ENCODE assay signal across 12 mouse cellular contexts in genomic region chr1:106687435-106688160, GRCm38 (mm10). TPM values are rescaled to one million over a fixed set of nuclear protein-coding genes. Genes with fewer than 3 reads are reported as not detected.
A peak's percentile ranks its signal among the peaks of the same experiment; 100 is the strongest.
DNase-seq lines count a peak whose midpoint lies in the region; ATAC-seq and TF ChIP-seq lines count a peak whose summit lies in the region.
"Had no signal": no experiment of that assay in that cellular context is flagged by ENCODE, and none has a peak within 500 bp of the region (broad histone marks: within the 10 kb centered on the region; RNA-seq: fewer than 3 reads in every experiment).

No protein-coding gene starts in this region.

- intact Hi-C loops in heart, adult 2 months (cut with DNase I): no loop called here
- intact Hi-C loops in heart, postnatal 10 days (cut with DNase I): no loop called here

- H3K27ac ChIP-seq in heart, adult 2 months: peak overlapping the region; percentile 40; the same call in 1 of the 2 replicates
- H3K27ac ChIP-seq in heart, embryonic 16.5 days (ENCODE audit: low read length): peak overlapping the region; percentile 12; the same call in 1 of the 2 replicates
- H3K27ac ChIP-seq in liver, embryonic 12.5 days: no peak overlapping the region
- H3K27ac ChIP-seq: hindbrain, embryonic 14.5 days; limb, embryonic 10.5 days; stomach, embryonic 15.5 days had no signal

- 48% methylated on average over 18 of the region's 18 CpGs for WGBS in heart, adult 2 months
- 57% methylated on average over 18 of the region's 18 CpGs for WGBS in heart, embryonic 16.5 days
- WGBS in liver, embryonic 12.5 days (ENCODE audit: insufficient replicate concordance): 68% methylated on average over 18 of the region's 18 CpGs

- no peak overlapping the region; the same call in 1 of the 2 replicates for H3K9ac ChIP-seq in heart, adult 2 months (ENCODE audit: low read depth, low read length)
- no peak overlapping the region for H3K9ac ChIP-seq in heart, embryonic 16.5 days (ENCODE audit: low read length)
- H3K9ac ChIP-seq in liver, embryonic 12.5 days: no peak overlapping the region
- H3K9ac ChIP-seq: hindbrain, embryonic 14.5 days; stomach, embryonic 15.5 days had no signal

- no peaks in the 10 kb centered on the region for H3K9me3 ChIP-seq in heart, embryonic 16.5 days (replicated peaks; ENCODE audit: control insufficient read depth, low read length)
- H3K9me3 ChIP-seq in liver, embryonic 12.5 days (replicated peaks): no peaks in the 10 kb centered on the region
- H3K9me3 ChIP-seq: limb, embryonic 10.5 days; stomach, embryonic 15.5 days had no signal

- H3K27me3 ChIP-seq in heart, adult 2 months (ENCODE audit: control insufficient read depth, insufficient read depth, low read length): no peaks in the 10 kb centered on the region
- H3K27me3 ChIP-seq in heart, embryonic 16.5 days (ENCODE audit: control insufficient read depth, insufficient read depth, low read length): no peaks in the 10 kb centered on the region
- no peaks in the 10 kb centered on the region for H3K27me3 ChIP-seq in liver, embryonic 12.5 days (replicated peaks)
- H3K27me3 ChIP-seq: stomach, embryonic 15.5 days had no signal

- no peak for DNase-seq in heart, adult 2 months
- no peak for DNase-seq in heart, postnatal 10 days
- peak; percentile 45 for DNase-seq in CD4-positive helper T cell, adult 2 months (ENCODE audit: low read depth, low spot score)
- peak; percentile 71 to 89 for DNase-seq in kidney, postnatal 25 days
- no peak for DNase-seq in spleen, adult 12 weeks (ENCODE audit: low spot score)
- no peak for DNase-seq in frontal cortex, postnatal 10 days (ENCODE audit: low spot score in 2 of 2)
- DNase-seq: cerebellum, adult 18-20 months had no signal

- peak overlapping the region; percentile 31 for H3K4me2 ChIP-seq in heart, embryonic 16.5 days (ENCODE audit: low read depth, low read length)
- H3K4me2 ChIP-seq in liver, embryonic 12.5 days: no peak overlapping the region
- H3K4me2 ChIP-seq: hindbrain, embryonic 14.5 days; stomach, embryonic 15.5 days had no signal

- H3K36me3 ChIP-seq in heart, adult 2 months (ENCODE audit: control insufficient read depth, insufficient read depth, low read length): peaks cover 2% of the 10 kb centered on the region; the same call in 1 of the 2 replicates
- no peaks in the 10 kb centered on the region for H3K36me3 ChIP-seq in heart, embryonic 16.5 days (ENCODE audit: control insufficient read depth, insufficient read depth)
- H3K36me3 ChIP-seq in liver, embryonic 12.5 days: no peaks in the 10 kb centered on the region
- H3K36me3 ChIP-seq: limb, embryonic 10.5 days; stomach, embryonic 15.5 days had no signal

- peak; percentile 39; the same call in 1 of the 2 replicates for ATAC-seq in heart, embryonic 16.5 days (replicated peaks; ENCODE audit: extremely low read depth, insufficient read depth, low FRiP score)
- ATAC-seq in liver, embryonic 12.5 days: no peak

- no peak for TF ChIP-seq EP300 in heart, adult 2 months (IDR thresholded peaks at IDR 0.05; ENCODE audit: insufficient read depth, low read depth, low read length)

- no peak for TF ChIP-seq CTCF in heart, adult 2 months (IDR thresholded peaks at IDR 0.05)

- no peak for TF ChIP-seq POLR2A in heart, adult 2 months (IDR thresholded peaks at IDR 0.05; ENCODE audit: insufficient read depth, low read depth, low read length)

- peaks cover 11% of the 10 kb centered on the region for H3K4me1 ChIP-seq in heart, adult 2 months (ENCODE audit: control insufficient read depth, insufficient read depth, low read length)
- H3K4me1 ChIP-seq in heart, embryonic 16.5 days (ENCODE audit: control insufficient read depth, insufficient read depth, low read length): peaks cover 15% of the 10 kb centered on the region
- peaks cover 10% of the 10 kb centered on the region; the same call in 1 of the 2 replicates for H3K4me1 ChIP-seq in liver, embryonic 12.5 days
- H3K4me1 ChIP-seq: limb, embryonic 10.5 days; stomach, embryonic 15.5 days had no signal

- H3K4me3 ChIP-seq in heart, adult 2 months: peak overlapping the region; percentile 26; the same call in 1 of the 2 replicates
- no peak overlapping the region for H3K4me3 ChIP-seq in heart, embryonic 16.5 days (ENCODE audit: low read length)
- no peak overlapping the region for H3K4me3 ChIP-seq in liver, embryonic 12.5 days
- H3K4me3 ChIP-seq: limb, embryonic 10.5 days; stomach, embryonic 15.5 days had no signal

- H3K79me2 ChIP-seq in heart, adult 2 months (replicated peaks; ENCODE audit: control insufficient read depth, insufficient read depth, low read length): no peaks in the 10 kb centered on the region

RNA-seq across cellular contexts. Expression of gene Bcl2, which starts 26.5 kb away (rescaled TPM):
- total RNA-seq in heart, adult 2 months (2021): 1 to 10 TPM; 3.5 to 5.0 TPM
- polyA plus RNA-seq in heart, adult 2 months (2012; rRNA removed): 1.3 and 1.9 TPM in 2 replicates
- total RNA-seq in heart, postnatal 10 days (2021): 10 to 100 TPM in 1 of 2 experiments, 1 to 10 TPM in 1; 9.1 to 10.2 TPM
- polyA plus RNA-seq in heart, embryonic 16.5 days (2015; fragmentation: Nextera tagmentation; extraction: Ambion mirVana): 9.3 and 10.4 TPM in 2 replicates
- polyA plus RNA-seq in liver, embryonic 12.5 days (2016; fragmentation: Nextera tagmentation; extraction: Ambion mirVana): 2.0 and 2.4 TPM in 2 replicates

Comparison
In these comparisons a context has a peak if more than half of its experiments do, and no peak if none do; other contexts are left out.
1. DNase-seq: peak in CD4-positive helper T cell, adult 2 months (single experiment) and kidney, postnatal 25 days (2 of 2); none in heart, adult 2 months (0 of 2), heart, postnatal 10 days (0 of 2), spleen, adult 12 weeks (single experiment) and frontal cortex, postnatal 10 days (0 of 2).